Mouse (Mus musculus): ENCODE measurements around the gene Brd1.

- no peak for TF ChIP-seq POLR2A (IDR thresholded peaks at IDR 0.05; ENCODE audit: insufficient read length, low read depth)
- no peak for TF ChIP-seq SRF (IDR thresholded peaks at IDR 0.05; ENCODE audit: control insufficient read depth, insufficient read length, low read depth)
- no peak for TF ChIP-seq CEBPB (IDR thresholded peaks at IDR 0.05; ENCODE audit: insufficient read depth, poor library complexity, severe bottlenecking)
- no peak for TF ChIP-seq POLR2AphosphoS2 (IDR thresholded peaks at IDR 0.05; ENCODE audit: insufficient read length, low read depth)
- TF ChIP-seq MAX (IDR thresholded peaks at IDR 0.05; ENCODE audit: low read depth): no peak
- TF ChIP-seq TCF3 (IDR thresholded peaks at IDR 0.05; ENCODE audit: insufficient read length, low read depth): no peak
- TF ChIP-seq E2F4 (IDR thresholded peaks at IDR 0.05; ENCODE audit: insufficient read depth): no peak
- TF ChIP-seq TCF12 (IDR thresholded peaks at IDR 0.05; ENCODE audit: insufficient read depth, poor library complexity, severe bottlenecking): no peak
- TF ChIP-seq USF1 (IDR thresholded peaks at IDR 0.05; ENCODE audit: low read depth): no peak
- no peak for TF ChIP-seq REST (IDR thresholded peaks at IDR 0.05; ENCODE audit: insufficient read depth, insufficient read length)
These were observed 24.2 kb downstream of the Brd1 start for GRCm38 (mm10) chr15:88709878-88710277.

Data from myocyte (in vitro differentiated cells).